ENCODE assay signal across 23 mouse cellular contexts in the genomic region with DNA sequence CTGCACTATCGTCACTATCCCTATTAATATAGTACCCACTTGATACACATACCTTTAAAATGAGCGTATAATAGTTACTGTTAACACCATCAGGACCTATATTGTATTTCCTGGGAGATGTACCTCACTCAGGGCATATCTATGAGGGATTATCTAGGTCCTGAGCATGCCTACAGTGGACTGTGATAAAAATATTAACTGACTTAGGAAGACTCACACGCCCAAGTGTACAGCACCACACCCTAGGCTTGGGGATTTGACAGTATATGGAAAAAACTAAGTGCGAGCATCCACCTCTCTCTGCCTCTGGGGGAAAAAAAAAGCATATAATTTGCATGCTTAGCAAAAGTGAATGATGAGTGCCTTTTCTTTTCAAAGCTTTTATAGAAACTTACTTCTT. TPM values are rescaled to one million over a fixed set of nuclear protein-coding genes. Genes with fewer than 3 reads are reported as not detected.
A peak's percentile ranks its signal among the peaks of the same experiment; 100 is the strongest.
DNase-seq lines count a peak whose midpoint lies in the region; ATAC-seq and TF ChIP-seq lines count a peak whose summit lies in the region.
"Had no signal": no experiment of that assay in that cellular context is flagged by ENCODE, and none has a peak within 500 bp of the region (broad histone marks: within the 10 kb centered on the region; RNA-seq: fewer than 3 reads in every experiment).

No protein-coding gene starts in this region.

- TF ChIP-seq RAD21 in CH12.LX (IDR thresholded peaks at IDR 0.05; ENCODE audit: low read depth, low read length), result no peak

- H3K36me3 ChIP-seq in liver, embryonic 12.5 days, result peaks cover 92% of the 10 kb centered on the region
- peaks cover 24% of the 10 kb centered on the region; the same call in 1 of the 2 replicates for H3K36me3 ChIP-seq in liver, embryonic 11.5 days (ENCODE audit: control insufficient read depth, insufficient read depth, low read length)
- peaks cover 53 to 80% of the 10 kb centered on the region in 2 experiments for H3K36me3 ChIP-seq in CH12.LX (replicated peaks in 1 of 2; ENCODE audit: control insufficient read depth in 1 of 2, insufficient read depth in 1 of 2, low read length in 1 of 2)
- peaks cover 21% of the 10 kb centered on the region; the same call in 1 of the 2 replicates for H3K36me3 ChIP-seq in midbrain, postnatal 0 days (ENCODE audit: insufficient read depth, low read length)
- peaks cover 92% of the 10 kb centered on the region for H3K36me3 ChIP-seq in hindbrain, embryonic 14.5 days (replicated peaks; ENCODE audit: control insufficient read depth, insufficient read depth)

- H3K4me1 ChIP-seq in liver, embryonic 12.5 days, result peaks cover 15% of the 10 kb centered on the region
- no peaks in the 10 kb centered on the region for H3K4me1 ChIP-seq in liver, embryonic 11.5 days (replicated peaks; ENCODE audit: control insufficient read depth, insufficient read depth, low read length)
- H3K4me1 ChIP-seq in CH12.LX (ENCODE audit: control insufficient read depth in 1 of 2, insufficient read depth in 2 of 2), result peaks cover 0 to 45% of the 10 kb centered on the region in 2 experiments; a peak in 2 of 4 replicates
- H3K4me1 ChIP-seq in midbrain, postnatal 0 days (ENCODE audit: insufficient read depth, low read length), result no peaks in the 10 kb centered on the region
- no peaks in the 10 kb centered on the region for H3K4me1 ChIP-seq in hindbrain, embryonic 14.5 days (replicated peaks; ENCODE audit: control insufficient read depth, insufficient read depth, low read length)
- H3K4me1 ChIP-seq: embryonic facial prominence, embryonic 10.5 days; embryonic facial prominence, embryonic 13.5 days; hindbrain, embryonic 12.5 days had no signal

- no peak overlapping the region for H3K4me2 ChIP-seq in liver, embryonic 12.5 days
- H3K4me2 ChIP-seq in liver, embryonic 11.5 days, result no peak overlapping the region
- H3K4me2 ChIP-seq in CH12.LX (ENCODE audit: insufficient read depth, low read depth, poor library complexity, severe bottlenecking), result no peak overlapping the region
- no peak overlapping the region for H3K4me2 ChIP-seq in midbrain, postnatal 0 days (ENCODE audit: low read depth, low read length, poor library complexity, severe bottlenecking)
- no peak overlapping the region for H3K4me2 ChIP-seq in hindbrain, embryonic 14.5 days (replicated peaks)
- H3K4me2 ChIP-seq: embryonic facial prominence, embryonic 13.5 days; heart, embryonic 11.5 days; hindbrain, embryonic 12.5 days had no signal

- peaks cover 12% of the 10 kb centered on the region for H3K79me2 ChIP-seq in CH12.LX (replicated peaks; ENCODE audit: control insufficient read depth, extremely low read depth, insufficient read depth, poor library complexity, severe bottlenecking)

- no peak for TF ChIP-seq POLR2A in CH12.LX (IDR thresholded peaks at IDR 0.05; ENCODE audit: low read depth, low read length)

- H3K9me3 ChIP-seq in liver, embryonic 12.5 days (replicated peaks), result no peaks in the 10 kb centered on the region
- H3K9me3 ChIP-seq in liver, embryonic 11.5 days (ENCODE audit: control insufficient read depth, low read length), result no peaks in the 10 kb centered on the region
- no peaks in the 10 kb centered on the region for H3K9me3 ChIP-seq in CH12.LX (replicated peaks; ENCODE audit: low read length)
- no peaks in the 10 kb centered on the region for H3K9me3 ChIP-seq in midbrain, postnatal 0 days (ENCODE audit: low read length)
- no peaks in the 10 kb centered on the region for H3K9me3 ChIP-seq in hindbrain, embryonic 14.5 days (ENCODE audit: control insufficient read depth, low read length)
- H3K9me3 ChIP-seq: embryonic facial prominence, embryonic 10.5 days; embryonic facial prominence, embryonic 13.5 days; G1E; hindbrain, embryonic 12.5 days had no signal

- no peak overlapping the region for H3K27ac ChIP-seq in liver, embryonic 12.5 days
- H3K27ac ChIP-seq in liver, embryonic 11.5 days (ENCODE audit: low read depth, low read length), result no peak overlapping the region
- H3K27ac ChIP-seq in CH12.LX (ENCODE audit: insufficient read depth, low read depth), result no peak overlapping the region
- no peak overlapping the region for H3K27ac ChIP-seq in midbrain, postnatal 0 days (ENCODE audit: low read depth, low read length)
- no peak overlapping the region for H3K27ac ChIP-seq in hindbrain, embryonic 14.5 days
- H3K27ac ChIP-seq: embryonic facial prominence, embryonic 10.5 days; embryonic facial prominence, embryonic 13.5 days; gastrocnemius, adult 2 months; hindbrain, embryonic 12.5 days had no signal

- no peak overlapping the region for H3K9ac ChIP-seq in liver, embryonic 12.5 days
- no peak overlapping the region for H3K9ac ChIP-seq in liver, embryonic 11.5 days (ENCODE audit: low read depth, low read length)
- no peak overlapping the region for H3K9ac ChIP-seq in CH12.LX (ENCODE audit: insufficient read depth, low read depth)
- no peak overlapping the region for H3K9ac ChIP-seq in midbrain, postnatal 0 days (replicated peaks; ENCODE audit: low read length, poor library complexity, severe bottlenecking)
- no peak overlapping the region for H3K9ac ChIP-seq in hindbrain, embryonic 14.5 days
- H3K9ac ChIP-seq: embryonic facial prominence, embryonic 13.5 days; forebrain, postnatal 0 days; hindbrain, embryonic 12.5 days had no signal

- peak; percentile 72; the same call in 1 of the 2 replicates for ATAC-seq in liver, embryonic 12.5 days
- no peak; the same call in 1 of the 2 replicates for ATAC-seq in liver, embryonic 11.5 days (replicated peaks; ENCODE audit: low FRiP score)
- peak; percentile 65 for ATAC-seq in erythroid progenitor cell, adult 5-6 weeks (replicated peaks; ENCODE audit: low FRiP score, poor library complexity, severe bottlenecking)
- ATAC-seq in midbrain, postnatal 0 days (ENCODE audit: low FRiP score), result no peak
- no peak for ATAC-seq in hindbrain, embryonic 14.5 days (ENCODE audit: low FRiP score)
- ATAC-seq: forebrain, embryonic 14.5 days; forebrain, postnatal 0 days; hindbrain, embryonic 16.5 days had no signal

- in situ Hi-C loops in CH12.LX (cut with MboI; ENCODE audit: low pct_ligation_motif_present, low pct_unique_long_range_greater_than_20kb, low sequenced_read_pairs), result no loop called here

- no peak overlapping the region for H3K4me3 ChIP-seq in liver, embryonic 12.5 days
- no peak overlapping the region for H3K4me3 ChIP-seq in liver, embryonic 11.5 days (ENCODE audit: low read depth, low read length)
- H3K4me3 ChIP-seq in CH12.LX (replicated peaks in 1 of 3; ENCODE audit: low read depth in 2 of 3, low read length in 2 of 3, poor library complexity in 1 of 3), result no peak overlapping the region
- H3K4me3 ChIP-seq in midbrain, postnatal 0 days (ENCODE audit: low read depth, low read length), result no peak overlapping the region
- H3K4me3 ChIP-seq in hindbrain, embryonic 14.5 days (replicated peaks; ENCODE audit: low read length), result no peak overlapping the region
- H3K4me3 ChIP-seq: embryonic facial prominence, embryonic 10.5 days; embryonic facial prominence, embryonic 13.5 days; gastrocnemius, adult 2 months; hindbrain, embryonic 12.5 days had no signal

- no peak for TF ChIP-seq EP300 in CH12.LX (IDR thresholded peaks at IDR 0.05; ENCODE audit: low read length)

- dilution Hi-C loops in CH12.LX (cut with MboI; ENCODE audit: extremely low pct_ligation_motif_present, extremely low pct_unique_long_range_greater_than_20kb, low sequenced_read_pairs), result no loop called here

- TF ChIP-seq CTCF in CH12.LX (conservative IDR thresholded peaks at IDR 0.05 in 1 of 2, IDR thresholded peaks at IDR 0.05 in 1 of 2; ENCODE audit: low read depth in 2 of 2, low read length in 2 of 2), result no peak
- no peak for TF ChIP-seq CTCF in midbrain, postnatal 0 days (IDR thresholded peaks at IDR 0.05)

- WGBS in liver, embryonic 12.5 days (ENCODE audit: insufficient replicate concordance), result 68% methylated on average over 4 of the region's 4 CpGs
- 85% methylated on average over 4 of the region's 4 CpGs for WGBS in liver, embryonic 11.5 days
- 96% methylated on average over 4 of the region's 4 CpGs for WGBS in midbrain, postnatal 0 days
- 93% methylated on average over 4 of the region's 4 CpGs for WGBS in hindbrain, embryonic 14.5 days

- no peaks in the 10 kb centered on the region for H3K27me3 ChIP-seq in liver, embryonic 12.5 days (replicated peaks)
- no peaks in the 10 kb centered on the region for H3K27me3 ChIP-seq in liver, embryonic 11.5 days (replicated peaks; ENCODE audit: control insufficient read depth, insufficient read depth, low read length)
- no peaks in the 10 kb centered on the region for H3K27me3 ChIP-seq in CH12.LX (replicated peaks)
- no peaks in the 10 kb centered on the region for H3K27me3 ChIP-seq in midbrain, postnatal 0 days (ENCODE audit: insufficient read depth, low read length)
- no peaks in the 10 kb centered on the region for H3K27me3 ChIP-seq in hindbrain, embryonic 14.5 days (ENCODE audit: control insufficient read depth, insufficient read depth, low read length)
- H3K27me3 ChIP-seq: embryonic facial prominence, embryonic 13.5 days; hindbrain, embryonic 12.5 days had no signal

- no peak for DNase-seq in liver, embryonic 11.5 days (ENCODE audit: low spot score)
- peak; percentile 27 for DNase-seq in CH12.LX (ENCODE audit: extremely low read depth)
- DNase-seq in midbrain, postnatal 0 days (ENCODE audit: low spot score), result no peak
- no peak for DNase-seq in hindbrain, embryonic 14.5 days (ENCODE audit: low spot score)
- DNase-seq: adrenal gland, adult 8-10 months; adrenal gland, postnatal 25 days; cerebellum, adult 11-12 months; cerebellum, adult 8-10 months; cerebellum, postnatal 10 days; cerebellum, postnatal 36 days; embryo, embryonic 11 days; forebrain, postnatal 0 days; gastrocnemius, adult 2 months; gastrocnemius, postnatal 14 days had no signal

TF ChIP-seq in CH12.LX, 34 proteins besides CTCF, POLR2A, EP300 and RAD21 (continues in another document):
- TF ChIP-seq HCFC1 (IDR thresholded peaks at IDR 0.05; ENCODE audit: low read depth, low read length), result no peak
- TF ChIP-seq POLR2AphosphoS2 (IDR thresholded peaks at IDR 0.05; ENCODE audit: low read depth, low read length), result no peak
- peak; percentile 46 for TF ChIP-seq ZNF384 (IDR thresholded peaks at IDR 0.05; ENCODE audit: low read depth, low read length)
- TF ChIP-seq GABPA (IDR thresholded peaks at IDR 0.05; ENCODE audit: insufficient replicate concordance, low read depth, low read length), result no peak
- TF ChIP-seq UBTF (IDR thresholded peaks at IDR 0.05; ENCODE audit: low read depth, low read length), result no peak

RNA-seq across cellular contexts. Expression of gene Gtf2a1, which starts 23.1 kb away (rescaled TPM):
- 28.0 and 29.3 TPM in 2 replicates for polyA plus RNA-seq in liver, embryonic 12.5 days (2016; fragmentation: Nextera tagmentation; extraction: Ambion mirVana)
- polyA plus RNA-seq in liver, embryonic 11.5 days (2014; fragmentation: Nextera tagmentation; extraction: Ambion mirVana), result 28.9 and 32.2 TPM in 2 replicates
- total RNA-seq in CH12.LX (2012; rRNA removed) (25.7 and 29.0 TPM in 2 replicates), CH12.LX (2014; rRNA removed) (16.0 and 19.2 TPM in 2 replicates)
- polyA plus RNA-seq in CH12.LX (2012; ENCODE audit: insufficient read length, low read depth), result 34.5 and 36.2 TPM in 2 replicates
- total RNA-seq in erythroid progenitor cell, adult 5-6 weeks (2015; ENCODE audit: low replicate concordance), result 41.1 and 59.9 TPM in 2 replicates
- total RNA-seq in erythroid progenitor cell, adult 5-6 weeks (2017; ENCODE audit: low replicate concordance), result 38.4 and 49.4 TPM in 2 replicates
- 28.4 and 37.7 TPM in 2 replicates for total RNA-seq in midbrain, postnatal 0 days (2014; rRNA removed)
- polyA plus RNA-seq in midbrain, postnatal 0 days (2015; fragmentation: Nextera tagmentation; extraction: Ambion mirVana), result 32.6 and 34.0 TPM in 2 replicates
- 50.1 and 57.8 TPM in 2 replicates for polyA plus RNA-seq in hindbrain, embryonic 14.5 days (2014; fragmentation: Nextera tagmentation; extraction: Ambion mirVana)

Comparison
In these comparisons a context has a peak if more than half of its experiments do, and no peak if none do; other contexts are left out.
1. ATAC-seq: peak in liver, embryonic 12.5 days (single experiment) and erythroid progenitor cell, adult 5-6 weeks (single experiment); none in liver, embryonic 11.5 days (single experiment), midbrain, postnatal 0 days (single experiment) and hindbrain, embryonic 14.5 days (single experiment).